Mouse (Mus musculus): ENCODE data around the gene Ntrk3.

GRCm38 (mm10) chr7:78579461-78580234, 158.2 kb downstream of the Ntrk3 start:
- TF ChIP-seq POLR2A (IDR thresholded peaks at IDR 0.05; ENCODE audit: borderline replicate concordance, extremely low read depth, low read depth, low read length) (no peak), CTCF (IDR thresholded peaks at IDR 0.05; ENCODE audit: insufficient read depth, low read length) (peak; percentile 17; the same call in 1 of the 2 replicates)

All from lung, adult 2 months (tissue).